Mouse (Mus musculus): Measurements from ENCODE around the gene Ficd.

GRCm38 (mm10) chr5:113726618-113727017 is 9.0 kb upstream of the Ficd start:
- no peak for TF ChIP-seq CTCF (IDR thresholded peaks at IDR 0.05; ENCODE audit: borderline replicate concordance, extremely low read depth, insufficient read depth, insufficient read length)
- TF ChIP-seq POLR2A (IDR thresholded peaks at IDR 0.05; ENCODE audit: borderline replicate concordance, extremely low read depth, insufficient read depth, insufficient read length, poor library complexity, severe bottlenecking) = no peak
